Mouse (Mus musculus) ES-Bruce4 (cell line): ENCODE measurements around the gene Pax5.

ENCODE experiments used
- CTCF ChIP-seq: IDR thresholded peaks from one replicate; pipeline ENCODE4 v1.8.1; 2011; ENCODE audit warnings: low read depth, low read length
- POLR2A ChIP-seq: IDR thresholded peaks from one replicate; pipeline ENCODE4 v1.8.1; 2011; ENCODE audit warnings: low read length; ENCODE audit not compliant: insufficient read depth

GRCm38 (mm10) chr4:44624232-44625107, 85.8 kb downstream of the Pax5 start:
- TF ChIP-seq CTCF: no peak
- no peak for TF ChIP-seq POLR2A
